Mouse (Mus musculus): ENCODE data around the gene Efcab7.

GRCm38 (mm10) chr4:99929149-99929612 is 100.2 kb downstream of the Efcab7 start, which contains the start of gene Pgm1:
- TF ChIP-seq CTCF (IDR thresholded peaks at IDR 0.05; ENCODE audit: control insufficient read depth, insufficient read depth, low read length) (no peak), POLR2A (IDR thresholded peaks at IDR 0.05; ENCODE audit: borderline replicate concordance, control insufficient read depth, low read depth, low read length) (peak; percentile 56; the same call in 1 of the 2 replicates)
